Mouse (Mus musculus) liver, postnatal 0 days (tissue): ENCODE data around the gene Hist1h2ak. TPM values are rescaled to one million over a fixed set of nuclear protein-coding genes. Genes with fewer than 3 reads are reported as not detected.
"Not testable (repeated sequence)": the region's sequence is repeated elsewhere in the genome, so short reads cannot be mapped to it uniquely, and the experiment has no call there.

ENCODE experiments used
- ATAC-seq: fragments of 200-750 bp; cut with Nextera tagmentation; 2 replicates; pipeline ENCODE4 v1.8.0; 2017; ENCODE audit warnings: mild to moderate bottlenecking, moderate library complexity
- DNase-seq: peaks from one replicate; pipeline ENCODE4 v3.0.0-alpha.2; 2016
- H3K27ac ChIP-seq: fragments of 300-500 bp; sonication (generic); 2 replicates; pipeline ENCODE4 v1.5.1; 2014; ENCODE audit warnings: antibody characterized with exemption, moderate library complexity, mild to moderate bottlenecking, low read depth
- H3K27me3 ChIP-seq: fragments of 300-500 bp; sonication (generic); 2 replicates; pipeline ENCODE4 v1.6.1; 2014; ENCODE audit warnings: low read length, control low read depth, mixed read lengths; ENCODE audit not compliant: insufficient read depth
- H3K36me3 ChIP-seq: fragments of 300-500 bp; sonication (generic); replicated peaks from 2 replicates; pipeline ENCODE4 v1.6.1; 2014; ENCODE audit warnings: mild to moderate bottlenecking, control low read depth, low read length, moderate library complexity, mixed read lengths; ENCODE audit not compliant: insufficient read depth
- H3K4me1 ChIP-seq: fragments of 300-500 bp; sonication (generic); 2 replicates; pipeline ENCODE4 v1.6.1; 2014; ENCODE audit warnings: antibody characterized with exemption, mild to moderate bottlenecking, control low read depth; ENCODE audit not compliant: insufficient read depth
- H3K4me2 ChIP-seq: fragments of 300-500 bp; sonication (generic); 2 replicates; pipeline ENCODE4 v1.6.1; 2014; ENCODE audit warnings: low read depth, mild to moderate bottlenecking, low read length, moderate library complexity, mixed read lengths
- H3K4me3 ChIP-seq: fragments of 300-500 bp; sonication (generic); 2 replicates; pipeline ENCODE4 v1.5.1; 2014; ENCODE audit warnings: low read depth, low read length
- H3K9ac ChIP-seq: fragments of 300-500 bp; sonication (generic); replicated peaks from 2 replicates; pipeline ENCODE4 v1.6.1; 2014; ENCODE audit warnings: mild to moderate bottlenecking, moderate library complexity
- H3K9me3 ChIP-seq: fragments of 300-500 bp; sonication (generic); 2 replicates; pipeline ENCODE4 v1.6.1; 2016; ENCODE audit warnings: mild to moderate bottlenecking, control low read depth, low read length, mixed read lengths
- CTCF ChIP-seq: sonication (generic); IDR thresholded peaks from 2 replicates; pipeline ENCODE4 v1.5.1; 2016; ENCODE audit warnings: antibody characterized with exemption, low read depth
- EP300 ChIP-seq: IDR thresholded peaks from 2 replicates; pipeline ENCODE4 v1.6.1; 2016; ENCODE audit warnings: antibody characterized with exemption, low read depth, mild to moderate bottlenecking
- WGBS: fragments of 180-500 bp; shearing (Covaris S2); extraction: QIAGEN DNeasy Blood & Tissue Kit; methylation state at CpG from one replicate; pipeline ENCODE4 v1.1.7; 2014; ENCODE audit not compliant: insufficient replicate concordance; 5-methylcytosine and 5-hydroxymethylcytosine counted together
- polyA plus RNA-seq: library from polyadenylated mRNA; unstranded; fragments of >200 nt; fragmentation: Nextera tagmentation; extraction: Ambion mirVana; gene quantifications from 2 replicates; pipeline ENCODE4 v1.2.1, GENCODE M21; 2015

The Hist1h2ak gene
- polyA plus RNA-seq, 1 experiment from 2014 or later = 62.3 TPM

- peak; percentile 21 for ATAC-seq
- Histone ChIP-seq H3K4me2 (peak overlapping the region; percentile 68), H3K4me1 (peaks cover 18% of the 10 kb centered on the region)
Measured at GRCm38 (mm10) chr13:21716540-21717391, 36.9 kb downstream of the Hist1h2ak start.

GRCm38 (mm10) chr13:21715864-21716539 lies 37.6 kb downstream of the Hist1h2ak start, which contains the start of the genes Hist1h2bl and Hist1h2ai:
Gene Hist1h2bl, minus strand, starts transcription at chr13:21716143.
Gene Hist1h2ai, plus strand, starts transcription at chr13:21716422.
- Histone ChIP-seq H3K9ac (peak within 1 kb of the TSS; percentile 77), H3K27ac (peak within 1 kb of the TSS; percentile 88), H3K4me1 (peaks cover 25% of the 10 kb centered on the region), H3K4me3 (peak within 1 kb of the TSS; percentile 45), H3K4me2 (peak within 1 kb of the TSS; percentile 72)
- not testable (repeated sequence) for H3K9me3 ChIP-seq, H3K27me3 ChIP-seq, H3K36me3 ChIP-seq
- ATAC-seq (peak; percentile 85), DNase-seq (peak; percentile 82)
- under 1% methylated on average over 23 of the region's 50 CpGs for WGBS
- TF ChIP-seq EP300 = peak; percentile 75
- TF ChIP-seq CTCF = 0 out of 2 replicates have a peak, but pooled peaks have one; percentile 1

More at GRCm38 (mm10) chr13:21716540-21717391, 36.9 kb downstream of the Hist1h2ak start:
- WGBS = 0% methylated on average over 9 of the region's 38 CpGs
- H3K27me3 ChIP-seq, H3K9me3 ChIP-seq, H3K36me3 ChIP-seq: not testable (repeated sequence)
- Histone ChIP-seq H3K4me3 (peak overlapping the region; percentile 45), H3K9ac (peak overlapping the region; percentile 56), H3K27ac (peak overlapping the region; percentile 88)
- TF ChIP-seq EP300 = peak; percentile 0; the same call in 1 of the 2 replicates
- DNase-seq = peak; percentile 46

- no peaks in the 10 kb centered on the region for H3K36me3 ChIP-seq
- H3K9ac ChIP-seq = peak overlapping the region; percentile 77
- under 1% methylated on average over 20 of the region's 22 CpGs for WGBS
- peaks cover 25% of the 10 kb centered on the region for H3K4me1 ChIP-seq
- H3K27me3 ChIP-seq = no peaks in the 10 kb centered on the region
- H3K9me3 ChIP-seq = no peaks in the 10 kb centered on the region
- no peak for ATAC-seq
- H3K27ac ChIP-seq = peak overlapping the region; percentile 88
- DNase-seq = peak; percentile 33
- H3K4me2 ChIP-seq = peak overlapping the region; percentile 72
- TF ChIP-seq EP300 (no peak), CTCF (no peak)
- H3K4me3 ChIP-seq = peak overlapping the region; percentile 45
Measured at GRCm38 (mm10) chr13:21715131-21715863, 38.3 kb downstream of the Hist1h2ak start.

GRCm38 (mm10) chr13:21714725-21715124 lies 38.9 kb downstream of the Hist1h2ak start:
- under 1% methylated on average over 7 of the region's 7 CpGs for WGBS
- Histone ChIP-seq H3K4me2 (peak overlapping the region; percentile 72), H3K36me3 (no peaks in the 10 kb centered on the region), H3K4me3 (peak overlapping the region; percentile 45), H3K27me3 (no peaks in the 10 kb centered on the region), H3K9ac (peak overlapping the region; percentile 77), H3K9me3 (no peaks in the 10 kb centered on the region), H3K27ac (peak overlapping the region; percentile 88), H3K4me1 (peaks cover 25% of the 10 kb centered on the region)
- ATAC-seq (no peak), DNase-seq (peak; percentile 72)
- TF ChIP-seq CTCF (peak; percentile 96), EP300 (no peak; the same call in 1 of the 2 replicates)

- Histone ChIP-seq H3K4me1 (peaks cover 14% of the 10 kb centered on the region), H3K9me3 (no peaks in the 10 kb centered on the region), H3K4me2 (peak overlapping the region; percentile 76), H3K4me3 (peak overlapping the region; percentile 62; the same call in 1 of the 2 replicates), H3K9ac (peak overlapping the region; percentile 28; the same call in 1 of the 2 replicates), H3K36me3 (no peaks in the 10 kb centered on the region), H3K27me3 (no peaks in the 10 kb centered on the region), H3K27ac (no peak overlapping the region)
- no peak for ATAC-seq
- TF ChIP-seq CTCF (no peak), EP300 (peak; percentile 54)
- WGBS = 25% methylated on average over 4 of the region's 4 CpGs
- no peak for DNase-seq
Measured at GRCm38 (mm10) chr13:21711698-21712097, 41.9 kb downstream of the Hist1h2ak start.
